26 mouse cellular contexts compared by ENCODE assay signal in genomic region chr11:73203895-73204294, GRCm38 (mm10). TPM values are rescaled to one million over a fixed set of nuclear protein-coding genes. Genes with fewer than 3 reads are reported as not detected.
A peak's percentile ranks its signal among the peaks of the same experiment; 100 is the strongest.
DNase-seq lines count a peak whose midpoint lies in the region; ATAC-seq and TF ChIP-seq lines count a peak whose summit lies in the region.
"Had no signal": no experiment of that assay in that cellular context is flagged by ENCODE, and none has a peak within 500 bp of the region (broad histone marks: within the 10 kb centered on the region; RNA-seq: fewer than 3 reads in every experiment).

No protein-coding gene starts in this region.

- DNase-seq in gastrocnemius, adult 18-20 months (ENCODE audit: low spot score), result peak; percentile 7
- DNase-seq in gastrocnemius, postnatal 36 days, result no peak
- DNase-seq in heart, adult 11 months, result peak; percentile 93
- DNase-seq in heart, adult 2 months, result peak in 1 of 2 experiments; percentile 23
- DNase-seq in heart, embryonic 10.5 days (ENCODE audit: low spot score), result no peak
- DNase-seq in liver, adult 2 months (ENCODE audit: extremely low read depth, low read depth, low spot score), result peak; percentile 50
- DNase-seq in liver, result no peak
- DNase-seq: adrenal gland, adult 2 months; adrenal gland, postnatal 10 days; adrenal gland, postnatal 25 days; cerebellum, adult 11 months; cerebellum, adult 18-20 months; cerebellum, adult 8-10 months; cerebellum, adult 9-11 months; cerebellum, postnatal 14 days; cerebellum, postnatal 36 days; embryo, embryonic 11 days had no signal

- H3K4me1 ChIP-seq in heart, embryonic 11.5 days (ENCODE audit: control insufficient read depth, insufficient read depth, low read length), result no peaks in the 10 kb centered on the region
- H3K4me1 ChIP-seq in heart, adult 2 months (ENCODE audit: control insufficient read depth, insufficient read depth, low read length), result peaks cover 6% of the 10 kb centered on the region
- peaks cover 6% of the 10 kb centered on the region; the same call in 1 of the 2 replicates for H3K4me1 ChIP-seq in heart, embryonic 10.5 days
- H3K4me1 ChIP-seq in liver, adult 2 months (ENCODE audit: control insufficient read depth, insufficient read depth, low read length), result peaks cover 12% of the 10 kb centered on the region

- TF ChIP-seq EP300 in heart, adult 2 months (IDR thresholded peaks at IDR 0.05; ENCODE audit: insufficient read depth, low read depth, low read length), result no peak

- H3K27ac ChIP-seq in heart, embryonic 11.5 days (ENCODE audit: low read depth, low read length), result no peak overlapping the region
- peak overlapping the region; percentile 26; the same call in 1 of the 2 replicates for H3K27ac ChIP-seq in heart, adult 2 months
- no peak overlapping the region for H3K27ac ChIP-seq in heart, embryonic 10.5 days
- no peak overlapping the region for H3K27ac ChIP-seq in liver, adult 2 months (replicated peaks; ENCODE audit: insufficient read depth, low read depth, low read length)
- H3K27ac ChIP-seq: embryonic facial prominence, embryonic 13.5 days; embryonic facial prominence, embryonic 15.5 days; forebrain, embryonic 10.5 days; forebrain, embryonic 12.5 days had no signal

- no peaks in the 10 kb centered on the region for H3K36me3 ChIP-seq in heart, embryonic 11.5 days (ENCODE audit: control insufficient read depth, insufficient read depth, low read length)
- no peaks in the 10 kb centered on the region for H3K36me3 ChIP-seq in heart, adult 2 months (ENCODE audit: control insufficient read depth, insufficient read depth, low read length)
- no peaks in the 10 kb centered on the region for H3K36me3 ChIP-seq in heart, embryonic 10.5 days
- peaks cover 29% of the 10 kb centered on the region for H3K36me3 ChIP-seq in liver, adult 2 months (ENCODE audit: control insufficient read depth, insufficient read depth, low read length)
- H3K36me3 ChIP-seq: embryonic facial prominence, embryonic 13.5 days; embryonic facial prominence, embryonic 15.5 days; forebrain, embryonic 10.5 days; forebrain, embryonic 12.5 days had no signal

- H3K4me2 ChIP-seq in heart, embryonic 11.5 days, result no peak overlapping the region
- H3K4me2 ChIP-seq: embryonic facial prominence, embryonic 13.5 days; embryonic facial prominence, embryonic 15.5 days; forebrain, embryonic 12.5 days had no signal

- H3K27me3 ChIP-seq in heart, embryonic 11.5 days (ENCODE audit: control insufficient read depth, insufficient read depth, low read length), result no peaks in the 10 kb centered on the region; the same call in 1 of the 2 replicates
- H3K27me3 ChIP-seq in heart, adult 2 months (ENCODE audit: control insufficient read depth, insufficient read depth, low read length), result no peaks in the 10 kb centered on the region
- no peaks in the 10 kb centered on the region for H3K27me3 ChIP-seq in heart, embryonic 10.5 days (ENCODE audit: insufficient read depth, poor library complexity, severe bottlenecking)
- H3K27me3 ChIP-seq in liver, adult 2 months (ENCODE audit: control insufficient read depth, insufficient read depth, low read length), result no peaks in the 10 kb centered on the region
- H3K27me3 ChIP-seq: embryonic facial prominence, embryonic 13.5 days; embryonic facial prominence, embryonic 15.5 days had no signal

- intact Hi-C loops in gastrocnemius, postnatal 36 days (cut with DNase I), result no loop called here
- intact Hi-C loops in heart, adult 2 months (cut with DNase I), result loop anchor here (5.0 kb wide), 1 partner anchor 37 kb away; no protein-coding TSS in a partner anchor

- H3K79me2 ChIP-seq in heart, adult 2 months (replicated peaks; ENCODE audit: control insufficient read depth, insufficient read depth, low read length), result no peaks in the 10 kb centered on the region
- peaks cover 6% of the 10 kb centered on the region; the same call in 1 of the 2 replicates for H3K79me2 ChIP-seq in liver, adult 2 months (ENCODE audit: control insufficient read depth, insufficient read depth, low read length)

- WGBS in heart, embryonic 11.5 days (ENCODE audit: insufficient replicate concordance), result 78% methylated on average over 8 of the region's 8 CpGs
- 79% methylated on average over 8 of the region's 8 CpGs for WGBS in heart, adult 2 months
- WGBS in heart, embryonic 10.5 days, result 84% methylated on average over 8 of the region's 8 CpGs
- WGBS in liver, adult 2 months, result 80% methylated on average over 8 of the region's 8 CpGs

- TF ChIP-seq POLR2A in heart, adult 2 months (IDR thresholded peaks at IDR 0.05; ENCODE audit: insufficient read depth, low read depth, low read length), result no peak
- TF ChIP-seq POLR2A in liver, adult 2 months (IDR thresholded peaks at IDR 0.05; ENCODE audit: extremely low read depth, insufficient read depth, low read length), result no peak

- no peak overlapping the region for H3K4me3 ChIP-seq in heart, embryonic 11.5 days (ENCODE audit: low read depth, low read length)
- H3K4me3 ChIP-seq in heart, adult 2 months, result no peak overlapping the region
- no peak overlapping the region for H3K4me3 ChIP-seq in heart, embryonic 10.5 days
- no peak overlapping the region for H3K4me3 ChIP-seq in liver, adult 2 months (ENCODE audit: insufficient read depth, low read depth, low read length)
- H3K4me3 ChIP-seq: embryonic facial prominence, embryonic 13.5 days; embryonic facial prominence, embryonic 15.5 days; erythroblast, embryonic 14.5 days; forebrain, embryonic 10.5 days; forebrain, embryonic 12.5 days had no signal

- no peak for TF ChIP-seq CTCF in heart, adult 2 months (IDR thresholded peaks at IDR 0.05)
- TF ChIP-seq CTCF in liver, adult 2 months (IDR thresholded peaks at IDR 0.05; ENCODE audit: low read depth, low read length), result no peak

- no peak overlapping the region for H3K9ac ChIP-seq in heart, embryonic 11.5 days (ENCODE audit: low read depth, low read length)
- no peak overlapping the region for H3K9ac ChIP-seq in heart, adult 2 months (ENCODE audit: low read depth, low read length)
- no peak overlapping the region for H3K9ac ChIP-seq in liver, adult 2 months (ENCODE audit: low read depth, low read length)
- H3K9ac ChIP-seq: embryonic facial prominence, embryonic 13.5 days; embryonic facial prominence, embryonic 15.5 days; forebrain, embryonic 12.5 days had no signal

- no peaks in the 10 kb centered on the region for H3K9me3 ChIP-seq in heart, embryonic 11.5 days (replicated peaks; ENCODE audit: control insufficient read depth, low read length)
- H3K9me3 ChIP-seq in heart, embryonic 10.5 days, result no peaks in the 10 kb centered on the region
- H3K9me3 ChIP-seq: embryonic facial prominence, embryonic 13.5 days; embryonic facial prominence, embryonic 15.5 days; forebrain, embryonic 10.5 days; forebrain, embryonic 12.5 days had no signal

- no peak for ATAC-seq in heart, embryonic 11.5 days (replicated peaks; ENCODE audit: insufficient number of reproducible peaks, low FRiP score, low TSS enrichment)
- ATAC-seq: forebrain, embryonic 14.5 days had no signal

RNA-seq across cellular contexts. Expression of gene Shpk, which starts 4.6 kb away (rescaled TPM):
- total RNA-seq in gastrocnemius, adult 18-20 months (2021), result under 1 TPM; 0.39 to 0.40 TPM
- total RNA-seq in gastrocnemius, postnatal 36 days (2021), result under 1 TPM; 0.47 to 0.69 TPM
- 0.31 and 0.94 TPM in 2 replicates for polyA plus RNA-seq in heart, embryonic 11.5 days (2014; fragmentation: Nextera tagmentation; extraction: Ambion mirVana)
- 1 to 10 TPM in 1 of 2 experiments, under 1 TPM in 1; 0.97 to 1.1 TPM for total RNA-seq in heart, adult 2 months (2021)
- 2.2 and 2.8 TPM in 2 replicates for polyA plus RNA-seq in heart, adult 2 months (2012; rRNA removed)
- 0.54 and 0.62 TPM in 2 replicates for polyA plus RNA-seq in heart, embryonic 10.5 days (2016; fragmentation: Nextera tagmentation; extraction: Ambion mirVana)
- 38.3 and 38.6 TPM in 2 replicates for total RNA-seq in liver, adult 2 months (2014; rRNA removed)
- 43.5 and 44.5 TPM in 2 replicates for polyA plus RNA-seq in liver, adult 2 months (2012; rRNA removed)

RNA-seq across cellular contexts. Expression of gene Ctns, which starts 5.1 kb away (rescaled TPM):
- total RNA-seq in gastrocnemius, adult 18-20 months (2021), result 1 to 10 TPM; 4.4 to 5.7 TPM
- 1 to 10 TPM; 5.3 to 5.5 TPM for total RNA-seq in gastrocnemius, postnatal 36 days (2021)
- 12.7 and 14.9 TPM in 2 replicates for polyA plus RNA-seq in heart, embryonic 11.5 days (2014; fragmentation: Nextera tagmentation; extraction: Ambion mirVana)
- total RNA-seq in heart, adult 2 months (2021), result 10 to 100 TPM; 10.7 to 11.8 TPM
- 12.7 and 15.4 TPM in 2 replicates for polyA plus RNA-seq in heart, adult 2 months (2012; rRNA removed)
- 11.9 and 14.0 TPM in 2 replicates for polyA plus RNA-seq in heart, embryonic 10.5 days (2016; fragmentation: Nextera tagmentation; extraction: Ambion mirVana)
- total RNA-seq in liver, adult 2 months (2014; rRNA removed), result 11.5 and 15.6 TPM in 2 replicates
- 13.1 and 16.6 TPM in 2 replicates for polyA plus RNA-seq in liver, adult 2 months (2012; rRNA removed)

RNA-seq across cellular contexts. Expression of gene Tax1bp3, which starts 27.0 kb away (rescaled TPM):
- total RNA-seq in gastrocnemius, adult 18-20 months (2021), result 10 to 100 TPM in 1 of 2 experiments, 1 to 10 TPM in 1; 7.8 to 12.0 TPM
- 10 to 100 TPM in 1 of 2 experiments, 1 to 10 TPM in 1; 9.3 to 10.5 TPM for total RNA-seq in gastrocnemius, postnatal 36 days (2021)
- polyA plus RNA-seq in heart, embryonic 11.5 days (2014; fragmentation: Nextera tagmentation; extraction: Ambion mirVana), result 264 and 272 TPM in 2 replicates
- total RNA-seq in heart, adult 2 months (2021), result 10 to 100 TPM; 45.0 to 48.5 TPM
- 60.4 and 63.0 TPM in 2 replicates for polyA plus RNA-seq in heart, adult 2 months (2012; rRNA removed)
- 249 and 253 TPM in 2 replicates for polyA plus RNA-seq in heart, embryonic 10.5 days (2016; fragmentation: Nextera tagmentation; extraction: Ambion mirVana)
- total RNA-seq in liver, adult 2 months (2014; rRNA removed), result 11.5 and 13.2 TPM in 2 replicates
- 16.6 and 19.4 TPM in 2 replicates for polyA plus RNA-seq in liver, adult 2 months (2012; rRNA removed)

RNA-seq across cellular contexts. Expression of gene Emc6, which starts 27.1 kb away (rescaled TPM):
- total RNA-seq in gastrocnemius, adult 18-20 months (2021), result 10 to 100 TPM; 84.7 to 88.1 TPM
- total RNA-seq in gastrocnemius, postnatal 36 days (2021), result 10 to 100 TPM; 74.4 to 90.9 TPM
- 94.3 and 112 TPM in 2 replicates for polyA plus RNA-seq in heart, embryonic 11.5 days (2014; fragmentation: Nextera tagmentation; extraction: Ambion mirVana)
- 10 to 100 TPM; 80.5 to 98.5 TPM for total RNA-seq in heart, adult 2 months (2021)
- 50.5 and 54.3 TPM in 2 replicates for polyA plus RNA-seq in heart, adult 2 months (2012; rRNA removed)
- 107 and 126 TPM in 2 replicates for polyA plus RNA-seq in heart, embryonic 10.5 days (2016; fragmentation: Nextera tagmentation; extraction: Ambion mirVana)
- 80.9 and 90.9 TPM in 2 replicates for total RNA-seq in liver, adult 2 months (2014; rRNA removed)
- 63.8 and 74.6 TPM in 2 replicates for polyA plus RNA-seq in liver, adult 2 months (2012; rRNA removed)

RNA-seq across cellular contexts. Expression of gene Trpv1, which starts 30.2 kb away (rescaled TPM):
- total RNA-seq in gastrocnemius, adult 18-20 months (2021), result under 1 TPM; 0.09 to 0.24 TPM
- total RNA-seq in gastrocnemius, postnatal 36 days (2021), result under 1 TPM; 0.15 TPM
- polyA plus RNA-seq in heart, embryonic 11.5 days (2014; fragmentation: Nextera tagmentation; extraction: Ambion mirVana), result 0.16 TPM in 1 of 2 replicates, not detected in the other
- under 1 TPM; 0.08 to 0.11 TPM for total RNA-seq in heart, adult 2 months (2021)
- polyA plus RNA-seq in heart, adult 2 months (2012; rRNA removed), result 0.21 and 0.29 TPM in 2 replicates
- polyA plus RNA-seq in heart, embryonic 10.5 days (2016; fragmentation: Nextera tagmentation; extraction: Ambion mirVana), result not detected in 2 replicates
- 0.18 and 0.20 TPM in 2 replicates for total RNA-seq in liver, adult 2 months (2014; rRNA removed)
- polyA plus RNA-seq in liver, adult 2 months (2012; rRNA removed), result 0.06 and 0.28 TPM in 2 replicates
- total RNA-seq: common myeloid progenitor, adult 5-6 weeks; MEL had no signal
- polyA plus RNA-seq: embryonic facial prominence, embryonic 13.5 days; erythroblast, embryonic 14.5 days; forebrain, embryonic 10.5 days; forebrain, embryonic 12.5 days; forebrain, embryonic 14.5 days had no signal

Comparison
In these comparisons a context has a peak if more than half of its experiments do, and no peak if none do; other contexts are left out.
1. DNase-seq: peak in gastrocnemius, adult 18-20 months (single experiment), heart, adult 11 months (single experiment) and liver, adult 2 months (single experiment); none in gastrocnemius, postnatal 36 days (0 of 2), heart, embryonic 10.5 days (single experiment) and liver (single experiment).
2. RNA of gene Shpk, which starts 4.6 kb away (total RNA-seq): 38.3 to 38.6 TPM in liver, adult 2 months; 0.97 to 1.1 TPM in heart, adult 2 months, 0.47 to 0.69 TPM in gastrocnemius, postnatal 36 days and 0.39 to 0.40 TPM in gastrocnemius, adult 18-20 months; every median in the first group is over 10 times any median in the second.